Mouse (Mus musculus): ENCODE results near the gene Galk2. TPM values are rescaled to one million over a fixed set of nuclear protein-coding genes. Genes with fewer than 3 reads are reported as not detected.
A peak's percentile ranks its signal among the peaks of the same experiment; 100 is the strongest.

The Galk2 gene
- total RNA-seq, 1 experiment from 2014 or later = 53.4 TPM

DNA sequence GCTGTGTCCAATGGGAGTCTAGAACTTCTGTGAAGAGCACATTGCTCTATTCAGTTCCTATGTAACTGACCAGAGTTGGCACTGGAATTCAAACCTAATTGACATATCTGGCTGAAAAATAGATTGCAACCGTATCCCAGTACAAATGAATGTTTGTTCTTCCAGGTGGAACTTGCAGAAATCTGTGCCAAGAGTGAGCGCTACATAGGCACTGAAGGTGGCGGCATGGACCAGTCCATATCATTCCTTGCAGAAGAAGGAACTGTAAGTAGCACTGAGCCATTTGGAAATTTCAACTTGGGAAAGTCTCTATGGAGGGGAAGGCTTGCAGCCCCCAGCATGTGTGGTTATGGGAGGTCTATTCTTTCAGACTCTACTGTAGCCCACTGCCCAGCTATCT, 70.5 kb downstream of the Galk2 start:
- no peak for ATAC-seq (replicated peaks in 1 of 2; ENCODE audit: insufficient read depth in 1 of 2, low FRiP score in 2 of 2, low TSS enrichment in 1 of 2, low read depth in 1 of 2, poor library complexity in 2 of 2, severe bottlenecking in 2 of 2)

- peak; percentile 67 to 85 for ATAC-seq (replicated peaks in 1 of 2; ENCODE audit: insufficient read depth in 1 of 2, low FRiP score in 2 of 2, low TSS enrichment in 1 of 2, low read depth in 1 of 2, poor library complexity in 2 of 2, severe bottlenecking in 2 of 2)
Measured at GRCm38 (mm10) chr2:125929872-125930271, 71.0 kb downstream of the Galk2 start.

DNA sequence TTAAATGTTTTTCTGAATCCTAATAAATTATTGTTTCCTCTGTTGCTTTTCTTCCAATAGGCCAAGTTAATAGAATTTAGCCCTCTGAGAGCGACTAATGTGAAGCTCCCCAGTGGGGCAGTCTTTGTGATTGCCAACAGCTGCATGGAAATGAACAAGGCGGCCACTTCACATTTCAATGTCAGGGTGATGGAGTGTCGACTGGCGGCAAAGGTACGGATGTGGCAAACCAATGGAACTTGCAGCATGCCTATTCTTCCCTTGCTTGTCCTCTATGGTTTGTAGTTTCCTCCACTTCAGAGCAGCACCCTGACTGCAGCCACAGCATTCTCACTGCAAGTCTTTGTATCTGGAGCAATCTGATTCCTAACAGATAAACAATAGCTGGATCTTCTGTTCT, 72.3 kb downstream of the Galk2 start:
- ATAC-seq (replicated peaks in 1 of 2; ENCODE audit: insufficient read depth in 1 of 2, low FRiP score in 2 of 2, low TSS enrichment in 1 of 2, low read depth in 1 of 2, poor library complexity in 2 of 2, severe bottlenecking in 2 of 2) = no peak

GRCm38 (mm10) chr2:125932734-125933133, 73.8 kb downstream of the Galk2 start:
- ATAC-seq (replicated peaks in 1 of 2; ENCODE audit: insufficient read depth in 1 of 2, low FRiP score in 2 of 2, low TSS enrichment in 1 of 2, low read depth in 1 of 2, poor library complexity in 2 of 2, severe bottlenecking in 2 of 2) = 0 out of 4 replicates have a peak, but pooled peaks of 1 of the 2 experiments have one; percentile 10

DNA sequence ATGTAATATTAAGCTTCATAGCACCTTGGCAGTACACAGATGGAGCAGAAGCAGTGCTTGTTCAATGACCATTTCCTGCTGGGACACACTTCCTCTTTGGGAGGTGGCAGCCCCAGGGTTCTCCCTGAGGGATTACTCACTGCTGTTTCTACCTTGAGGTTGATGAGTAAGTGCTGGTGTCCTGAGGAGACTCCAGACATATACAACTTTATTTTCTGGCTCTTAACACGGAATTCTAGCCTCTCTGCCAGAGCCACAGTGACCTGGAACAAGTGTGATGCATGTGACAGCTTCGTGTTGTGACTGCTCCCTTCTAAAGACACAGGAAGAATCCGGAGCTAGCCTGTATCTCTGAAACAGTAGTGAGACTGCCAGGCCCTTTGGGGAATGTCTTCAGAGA, 75.1 kb downstream of the Galk2 start:
- no peak for ATAC-seq (replicated peaks in 1 of 2; ENCODE audit: insufficient read depth in 1 of 2, low FRiP score in 2 of 2, low TSS enrichment in 1 of 2, low read depth in 1 of 2, poor library complexity in 2 of 2, severe bottlenecking in 2 of 2)

GRCm38 (mm10) chr2:125936396-125936795, 77.5 kb downstream of the Galk2 start:
- no peak for ATAC-seq (replicated peaks in 1 of 2; ENCODE audit: insufficient read depth in 1 of 2, low FRiP score in 2 of 2, low TSS enrichment in 1 of 2, low read depth in 1 of 2, poor library complexity in 2 of 2, severe bottlenecking in 2 of 2)

- peak; percentile 65 to 77 for ATAC-seq (replicated peaks in 1 of 2; ENCODE audit: insufficient read depth in 1 of 2, low FRiP score in 2 of 2, low TSS enrichment in 1 of 2, low read depth in 1 of 2, poor library complexity in 2 of 2, severe bottlenecking in 2 of 2)
Measured at GRCm38 (mm10) chr2:125938993-125939642, 80.2 kb downstream of the Galk2 start.

DNA sequence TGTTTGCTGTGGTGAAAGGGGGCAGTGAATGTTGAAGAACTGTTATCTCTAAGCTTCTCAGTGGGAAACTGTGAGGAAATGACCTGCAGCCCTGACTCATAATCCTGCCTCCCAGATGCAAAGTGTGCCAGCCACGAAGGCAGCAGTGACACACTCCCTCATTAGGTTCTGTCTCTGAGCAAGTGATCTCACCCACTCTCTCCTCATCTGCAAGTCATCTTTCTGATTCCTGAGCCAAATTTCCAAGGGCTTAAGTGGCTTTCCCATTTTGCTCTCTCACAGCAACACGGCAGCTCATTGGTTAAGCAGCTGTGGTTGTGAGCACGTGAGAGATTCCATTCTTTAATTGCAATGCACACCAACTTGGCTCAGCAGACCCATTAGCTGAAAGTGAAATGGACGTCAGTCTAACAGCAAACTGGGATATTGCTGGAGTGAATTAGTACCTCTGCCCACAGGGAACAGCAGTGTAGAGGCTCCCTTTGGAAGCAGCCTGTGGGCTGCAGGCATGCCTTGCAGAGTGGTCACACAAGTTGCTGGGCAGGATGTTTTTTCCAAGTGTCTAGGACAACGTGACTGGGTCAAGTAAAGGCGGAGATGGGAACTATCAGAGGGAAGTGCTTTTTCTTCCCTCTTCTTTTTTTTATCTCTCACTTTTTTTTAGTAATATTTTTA, 82.3 kb downstream of the Galk2 start:
- ATAC-seq (replicated peaks in 1 of 2; ENCODE audit: insufficient read depth in 1 of 2, low FRiP score in 2 of 2, low TSS enrichment in 1 of 2, low read depth in 1 of 2, poor library complexity in 2 of 2, severe bottlenecking in 2 of 2) = no peak

GRCm38 (mm10) chr2:125943301-125943700, 84.4 kb downstream of the Galk2 start:
- ATAC-seq (replicated peaks in 1 of 2; ENCODE audit: insufficient read depth in 1 of 2, low FRiP score in 2 of 2, low TSS enrichment in 1 of 2, low read depth in 1 of 2, poor library complexity in 2 of 2, severe bottlenecking in 2 of 2) = no peak

- no peak for ATAC-seq (replicated peaks in 1 of 2; ENCODE audit: insufficient read depth in 1 of 2, low FRiP score in 2 of 2, low TSS enrichment in 1 of 2, low read depth in 1 of 2, poor library complexity in 2 of 2, severe bottlenecking in 2 of 2)
Measured at GRCm38 (mm10) chr2:125948195-125948594, 89.3 kb downstream of the Galk2 start.

DNA sequence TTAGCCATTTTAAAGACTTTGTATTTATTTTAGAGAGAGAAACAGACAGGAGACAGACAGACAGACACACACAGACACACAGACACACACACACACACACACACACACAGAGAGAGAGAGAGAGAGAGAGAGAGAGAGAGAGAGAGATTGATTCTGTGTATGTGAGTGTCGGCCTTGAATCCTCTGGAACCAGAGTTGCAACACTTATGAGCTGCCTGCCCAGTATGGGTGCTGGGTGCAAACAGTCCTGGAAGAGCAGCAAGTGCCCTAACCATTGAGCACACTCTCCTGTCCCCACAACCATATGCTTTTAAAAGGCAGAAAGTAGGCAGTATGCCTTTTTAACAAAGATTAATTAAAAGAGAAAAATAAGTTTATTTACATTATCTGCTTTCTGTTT, 109.9 kb downstream of the Galk2 start:
- ATAC-seq (replicated peaks in 1 of 2; ENCODE audit: insufficient read depth in 1 of 2, low FRiP score in 2 of 2, low TSS enrichment in 1 of 2, low read depth in 1 of 2, poor library complexity in 2 of 2, severe bottlenecking in 2 of 2) = no peak

- no peak for ATAC-seq (replicated peaks in 1 of 2; ENCODE audit: insufficient read depth in 1 of 2, low FRiP score in 2 of 2, low TSS enrichment in 1 of 2, low read depth in 1 of 2, poor library complexity in 2 of 2, severe bottlenecking in 2 of 2)
Measured at GRCm38 (mm10) chr2:125973207-125973606, 114.3 kb downstream of the Galk2 start.

DNA sequence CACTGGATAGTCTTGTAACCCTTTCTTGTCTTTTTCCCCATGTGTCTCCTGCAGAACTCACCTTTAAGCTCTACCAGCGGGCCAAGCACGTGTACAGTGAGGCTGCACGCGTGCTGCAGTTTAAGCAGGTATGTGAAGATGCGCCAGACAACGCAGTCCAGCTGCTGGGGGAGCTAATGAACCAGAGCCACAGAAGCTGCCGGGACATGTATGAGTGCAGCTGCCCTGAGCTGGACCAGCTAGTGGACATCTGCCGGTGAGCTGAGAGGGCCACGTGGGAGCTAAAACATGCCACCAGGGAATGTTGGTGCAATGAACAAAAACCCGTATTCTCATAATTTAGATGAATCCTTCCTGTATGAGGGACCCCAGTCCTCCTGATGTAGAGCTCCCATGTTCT, 116.3 kb downstream of the Galk2 start:
- ATAC-seq (replicated peaks in 1 of 2; ENCODE audit: insufficient read depth in 1 of 2, low FRiP score in 2 of 2, low TSS enrichment in 1 of 2, low read depth in 1 of 2, poor library complexity in 2 of 2, severe bottlenecking in 2 of 2) = no peak

DNA sequence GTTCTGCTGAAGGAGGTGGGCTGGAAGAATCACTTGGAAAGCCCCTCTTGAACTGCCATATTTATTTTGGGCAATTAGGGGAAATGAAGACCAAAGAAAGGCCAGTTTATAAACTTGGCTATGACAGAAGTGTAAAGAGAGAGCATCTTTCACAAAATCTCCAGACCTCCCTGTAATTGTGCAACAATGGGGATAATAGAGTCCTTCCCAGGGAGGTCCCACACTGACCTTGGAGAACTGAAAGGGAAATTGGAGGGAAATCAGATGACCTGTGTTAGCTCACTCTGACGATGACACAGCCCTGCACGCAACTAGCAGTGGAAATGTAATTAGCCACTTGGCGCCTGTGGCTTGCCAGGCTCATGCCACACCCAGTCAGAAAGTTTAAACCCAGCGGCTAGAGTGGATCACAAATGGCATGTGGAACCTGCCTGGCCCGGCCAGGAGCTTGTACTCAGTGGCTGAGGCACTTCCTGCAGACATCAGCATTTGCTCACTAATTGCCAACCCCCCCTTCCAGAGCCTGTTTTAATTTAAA, 117.0 kb downstream of the Galk2 start:
- ATAC-seq (replicated peaks in 1 of 2; ENCODE audit: insufficient read depth in 1 of 2, low FRiP score in 2 of 2, low TSS enrichment in 1 of 2, low read depth in 1 of 2, poor library complexity in 2 of 2, severe bottlenecking in 2 of 2) = no peak

GRCm38 (mm10) chr2:126002291-126002690, 143.4 kb downstream of the Galk2 start:
- ATAC-seq (replicated peaks in 1 of 2; ENCODE audit: insufficient read depth in 1 of 2, low FRiP score in 2 of 2, low TSS enrichment in 1 of 2, low read depth in 1 of 2, poor library complexity in 2 of 2, severe bottlenecking in 2 of 2) = no peak

DNA sequence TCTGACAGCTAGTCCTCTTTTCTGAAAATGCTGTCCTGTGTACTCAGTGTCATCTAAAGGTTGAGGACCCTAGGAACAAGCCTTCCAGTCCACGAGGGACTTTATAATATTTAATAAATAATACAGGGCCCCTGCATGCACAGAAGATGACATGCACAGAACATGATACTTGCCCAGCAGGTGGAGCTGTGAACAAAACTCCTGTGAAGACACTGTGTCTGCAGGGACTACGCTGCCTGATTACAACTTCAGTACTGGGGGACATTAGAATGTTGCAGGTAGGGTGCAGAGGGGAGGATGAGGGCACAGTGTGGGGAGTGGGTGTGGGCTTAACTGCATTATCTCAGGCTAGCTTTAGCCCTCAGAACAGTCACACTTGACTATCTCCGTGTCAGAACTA, 147.2 kb downstream of the Galk2 start:
- peak; percentile 42 to 51; a peak in 2 of 4 replicates for ATAC-seq (replicated peaks in 1 of 2; ENCODE audit: insufficient read depth in 1 of 2, low FRiP score in 2 of 2, low TSS enrichment in 1 of 2, low read depth in 1 of 2, poor library complexity in 2 of 2, severe bottlenecking in 2 of 2)

- ATAC-seq (replicated peaks in 1 of 2; ENCODE audit: insufficient read depth in 1 of 2, low FRiP score in 2 of 2, low TSS enrichment in 1 of 2, low read depth in 1 of 2, poor library complexity in 2 of 2, severe bottlenecking in 2 of 2) = no peak
Measured at GRCm38 (mm10) chr2:126006742-126007141, 147.8 kb downstream of the Galk2 start.

DNA sequence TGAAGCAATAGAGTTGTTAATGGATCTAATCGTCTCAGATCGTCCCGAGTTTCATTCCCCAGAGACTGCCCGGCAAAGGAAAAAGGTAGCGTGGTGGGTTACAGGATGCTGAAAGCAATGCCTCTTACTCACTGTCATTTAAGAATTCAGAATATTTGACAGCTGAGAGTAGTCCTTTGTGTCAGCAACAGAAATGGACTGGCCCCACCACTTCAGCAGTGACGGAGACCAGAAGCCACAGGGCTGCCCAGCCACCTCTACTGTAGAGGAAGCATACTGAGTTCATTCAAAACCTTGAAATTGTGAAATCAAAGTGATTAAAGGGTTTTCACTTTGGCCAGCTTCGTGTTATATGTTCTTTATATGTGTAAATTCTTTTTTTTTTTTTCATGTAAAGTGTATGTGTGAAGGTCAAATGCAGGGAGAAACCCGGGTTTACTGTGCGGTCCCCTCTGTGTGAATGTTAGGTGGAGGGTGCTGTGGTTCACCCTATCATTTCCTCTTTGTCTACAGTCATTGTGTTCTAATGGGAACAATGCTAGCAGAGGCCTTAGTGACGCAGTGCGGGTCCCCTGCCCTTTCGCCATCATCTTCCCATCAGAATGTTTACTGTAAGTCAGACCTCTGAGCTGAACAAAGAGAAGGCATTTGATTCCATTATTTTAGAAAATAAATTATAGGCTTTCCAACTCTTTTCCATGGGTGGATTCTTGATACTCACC, 156.2 kb downstream of the Galk2 start:
- 0 out of 4 replicates have a peak, but pooled peaks of 1 of the 2 experiments have one; percentile 27 for ATAC-seq (replicated peaks in 1 of 2; ENCODE audit: insufficient read depth in 1 of 2, low FRiP score in 2 of 2, low TSS enrichment in 1 of 2, low read depth in 1 of 2, poor library complexity in 2 of 2, severe bottlenecking in 2 of 2)
